Mouse (Mus musculus) c-Kit-positive CD71-negative TER-119-negative erythroid progenitor cells, embryonic 14.5 days (primary cell): Measurements from ENCODE around the gene Gm15517.

Experiments used
- DNase-seq: peaks from one replicate; pipeline ENCODE4 v3.0.0-alpha.2; 2013; ENCODE audit warnings: low read depth

Gm15517 gene

DNA sequence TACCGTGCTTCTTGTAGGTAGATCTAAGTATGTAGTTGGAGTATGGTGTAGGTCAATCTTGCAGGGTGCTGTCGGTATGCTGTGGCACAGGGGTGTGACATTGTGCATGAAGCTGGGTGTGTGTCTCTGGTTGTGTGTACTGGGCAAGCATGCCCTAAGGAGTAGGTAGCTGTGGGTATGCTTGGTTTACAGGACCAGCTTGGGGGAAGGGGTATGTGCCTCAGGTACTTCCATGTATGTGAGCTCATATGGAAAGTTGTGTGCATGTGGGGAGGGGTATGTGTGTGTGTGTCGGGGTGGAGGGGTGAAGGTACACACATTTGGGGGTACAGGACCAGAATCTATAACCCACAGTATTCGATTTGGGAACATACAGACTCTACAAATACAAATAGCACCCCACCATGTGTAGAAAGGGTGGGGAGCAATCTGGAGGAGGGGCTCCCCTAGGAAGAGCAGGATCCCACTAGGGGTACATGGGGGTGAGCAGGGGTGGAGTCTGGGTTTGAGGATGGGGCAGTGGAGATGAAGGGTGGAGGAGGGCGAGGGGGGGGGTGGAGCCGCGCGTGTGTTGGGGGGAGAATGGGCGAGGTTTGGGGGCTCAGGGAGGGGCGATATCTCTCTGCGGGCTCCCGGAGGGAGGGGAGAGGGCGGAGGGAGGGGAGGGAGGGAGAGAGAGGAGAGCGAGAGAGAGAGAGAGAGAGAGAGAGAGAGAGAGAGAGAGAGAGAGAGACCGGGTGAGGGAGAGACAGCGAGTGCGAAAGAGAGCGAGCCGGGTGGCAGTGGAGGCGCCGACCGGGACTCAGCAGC, 48.4 kb downstream of the Gm15517 start, which contains the start of gene Shank1:
Shank1 (plus strand) TSS at position 779 of the 810 bp plus-strand sequence.
- DNase-seq, result no peak

DNA sequence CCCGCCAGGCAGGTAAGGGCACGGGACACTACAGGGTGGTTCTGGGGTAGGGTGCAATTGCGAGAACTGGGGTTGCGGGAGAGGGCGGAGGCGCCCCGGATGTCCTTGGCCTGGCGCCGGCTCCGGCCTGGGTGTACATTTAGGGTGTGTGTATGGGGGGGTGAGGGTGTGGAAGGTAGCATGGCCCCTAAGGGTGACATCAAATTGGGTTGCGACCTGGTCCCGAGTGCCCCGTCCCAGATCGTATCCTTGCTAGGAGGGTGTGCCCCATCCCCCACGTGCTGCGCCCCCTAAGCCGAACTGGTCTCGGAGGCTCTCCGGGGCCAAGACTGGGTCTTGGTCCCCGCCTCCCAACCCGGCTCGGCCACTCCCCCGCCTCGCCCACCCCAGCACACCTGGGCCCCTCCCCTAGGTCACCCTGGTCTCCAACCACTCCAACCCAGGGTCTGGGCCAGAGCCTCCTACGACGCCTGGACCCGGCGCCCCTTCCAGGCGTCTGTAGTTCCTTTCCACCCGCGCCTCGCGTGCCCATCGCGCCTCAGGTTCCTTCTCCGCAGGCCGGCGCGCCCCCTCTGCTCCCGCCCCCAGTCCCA, 49.1 kb downstream of the Gm15517 start:
- no peak for DNase-seq

DNA sequence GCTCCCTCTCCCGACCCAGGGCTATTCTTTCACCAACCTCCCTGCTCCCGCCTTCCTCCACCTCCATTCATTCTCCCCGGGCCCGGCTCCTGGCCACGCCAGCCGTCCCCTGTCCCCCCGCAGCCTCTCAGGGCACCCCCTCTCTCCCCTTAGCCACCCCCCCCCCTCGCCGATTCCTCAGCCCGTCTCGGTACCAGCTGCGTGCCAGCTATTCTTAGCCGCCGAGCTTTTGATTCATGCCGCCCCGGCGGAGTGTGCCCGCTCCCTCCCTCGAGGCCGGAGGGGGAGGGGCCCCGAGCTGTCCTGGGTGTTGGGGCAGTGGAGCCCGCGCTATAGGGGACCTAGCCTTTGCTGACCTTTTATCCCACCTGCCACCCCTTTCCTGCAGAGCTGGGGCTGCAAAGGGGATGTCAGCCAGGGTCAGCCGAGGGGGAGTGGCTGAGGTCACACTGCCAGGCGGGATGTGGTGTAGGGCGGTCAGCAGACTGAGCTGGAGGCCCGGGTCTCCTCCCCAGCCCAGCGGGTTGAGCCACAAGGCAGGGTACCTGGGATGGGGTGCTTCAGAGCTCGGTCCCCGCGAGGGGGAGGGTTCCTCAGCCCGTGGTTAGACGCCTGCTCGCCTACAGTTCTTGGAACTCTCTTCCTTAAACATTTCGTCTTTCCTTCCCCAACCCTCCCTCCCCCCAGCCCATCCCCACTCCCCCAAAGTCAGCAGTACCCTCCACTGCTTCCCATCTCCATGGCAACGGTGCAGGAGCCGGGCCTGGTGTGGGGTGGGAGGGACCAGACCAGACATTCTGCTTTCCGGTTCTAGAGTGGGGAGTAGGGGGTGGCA, 49.8 kb downstream of the Gm15517 start:
- no peak for DNase-seq
